Mouse (Mus musculus) heart, embryonic 10.5 days (tissue): Measurements from ENCODE around the gene Fbxo41. TPM values are rescaled to one million over a fixed set of nuclear protein-coding genes. Genes with fewer than 3 reads are reported as not detected.
A peak's percentile ranks its signal among the peaks of the same experiment; 100 is the strongest.

Experiments used
- DNase-seq: peaks from one replicate; pipeline ENCODE4 v3.0.0-alpha.2; 2017; ENCODE audit warnings: low spot score
- H3K27ac ChIP-seq: fragments of 300-500 bp; sonication (generic); 2 replicates; pipeline ENCODE4 v1.5.1; 2016; ENCODE audit warnings: mild to moderate bottlenecking
- H3K27me3 ChIP-seq: fragments of 300-500 bp; sonication (generic); 2 replicates; pipeline ENCODE4 v1.6.1; 2016; ENCODE audit warnings: mild to moderate bottlenecking; ENCODE audit not compliant: poor library complexity, insufficient read depth, severe bottlenecking
- H3K36me3 ChIP-seq: fragments of 300-500 bp; sonication (generic); 2 replicates; pipeline ENCODE4 v1.6.1; 2016; ENCODE audit warnings: mild to moderate bottlenecking, moderate library complexity
- H3K4me1 ChIP-seq: fragments of 300-500 bp; sonication (generic); 2 replicates; pipeline ENCODE4 v1.6.1; 2016; ENCODE audit warnings: mild to moderate bottlenecking
- H3K4me3 ChIP-seq: fragments of 300-500 bp; sonication (generic); 2 replicates; pipeline ENCODE4 v1.5.1; 2016; ENCODE audit warnings: mild to moderate bottlenecking, moderate library complexity
- H3K9me3 ChIP-seq: fragments of 300-500 bp; sonication (generic); 2 replicates; pipeline ENCODE4 v1.6.1; 2016; ENCODE audit warnings: mild to moderate bottlenecking, moderate library complexity
- WGBS: fragments of 180-500 bp; shearing (Covaris S2); methylation state at CpG from one replicate; pipeline ENCODE4 v1.1.7; 2016; 5-methylcytosine and 5-hydroxymethylcytosine counted together
- polyA plus RNA-seq: library from polyadenylated mRNA; unstranded; fragments of >200 nt; fragmentation: Nextera tagmentation; extraction: Ambion mirVana; gene quantifications from 2 replicates; pipeline ENCODE4 v1.2.1, GENCODE M21; 2016

Fbxo41 gene
- polyA plus RNA-seq, 1 experiment from 2014 or later, result 0.13 TPM

GRCm38 (mm10) chr6:85431842-85432431, 70.9 kb downstream of the Fbxo41 start, which contains the start of gene Smyd5:
Gene Smyd5 (plus strand): TSS chr6:85431989.
- H3K9me3 ChIP-seq, result no peaks in the 10 kb centered on the region
- WGBS, result 0% methylated on average over 38 of the region's 39 CpGs
- peak within 1 kb of the TSS; percentile 95 for H3K27ac ChIP-seq

DNA sequence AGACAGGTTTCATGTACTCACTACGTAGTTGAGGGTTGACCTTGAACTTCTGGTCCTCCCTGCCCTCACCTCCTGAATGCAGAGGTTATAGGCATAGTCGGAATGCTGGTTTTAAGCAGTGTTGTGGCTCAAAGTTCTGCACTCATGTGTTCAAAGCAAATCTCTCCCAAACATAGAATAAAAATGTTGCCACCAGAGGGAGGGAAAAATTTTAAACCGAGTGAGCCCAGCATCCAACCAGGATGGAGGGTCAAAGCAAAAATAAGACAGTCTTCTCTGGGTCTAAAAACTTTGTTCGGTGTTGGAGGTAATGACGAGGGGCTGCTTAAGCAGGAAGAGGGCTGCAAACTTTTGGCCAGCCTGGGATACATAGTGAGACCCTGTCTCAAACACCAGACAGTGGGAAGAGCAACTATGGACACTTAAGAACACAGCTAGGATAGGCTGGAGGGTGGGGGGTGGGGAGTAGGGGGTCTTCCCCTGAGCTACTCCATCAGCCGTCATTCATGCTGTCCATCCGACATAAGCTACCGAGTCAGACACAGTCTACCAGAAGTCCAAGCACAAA, 71.4 kb downstream of the Fbxo41 start:
- H3K27ac ChIP-seq, result peak overlapping the region; percentile 95
- WGBS, result 46% methylated on average over 8 of the region's 8 CpGs
- DNase-seq, result no peak

More at GRCm38 (mm10) chr6:85431842-85432431, 70.9 kb downstream of the Fbxo41 start, which contains the start of gene Smyd5:
- peak; percentile 95 for DNase-seq
- H3K4me1 ChIP-seq, result peaks cover 22% of the 10 kb centered on the region
- H3K4me3 ChIP-seq, result peak within 1 kb of the TSS; percentile 98
- peaks cover 20% of the 10 kb centered on the region; the same call in 1 of the 2 replicates for H3K27me3 ChIP-seq
- H3K36me3 ChIP-seq, result no peaks in the 10 kb centered on the region

GRCm38 (mm10) chr6:85423836-85424379, 78.9 kb downstream of the Fbxo41 start, which contains the start of gene Noto:
Gene Noto (plus strand): TSS chr6:85423886.
- peaks cover 77% of the 10 kb centered on the region for H3K27me3 ChIP-seq
- peaks cover 6% of the 10 kb centered on the region for H3K4me1 ChIP-seq
- no peaks in the 10 kb centered on the region for H3K9me3 ChIP-seq
- WGBS, result 9% methylated on average over 28 of the region's 28 CpGs
- no peak for DNase-seq
- H3K36me3 ChIP-seq, result no peaks in the 10 kb centered on the region
- no peak within 1 kb of the TSS for H3K27ac ChIP-seq
- H3K4me3 ChIP-seq, result peak within 1 kb of the TSS; percentile 42

More for the DNA sequence above, 71.4 kb downstream of the Fbxo41 start:
- Histone ChIP-seq H3K9me3 (no peaks in the 10 kb centered on the region), H3K36me3 (no peaks in the 10 kb centered on the region), H3K4me1 (peaks cover 22% of the 10 kb centered on the region), H3K27me3 (peaks cover 26% of the 10 kb centered on the region; the same call in 1 of the 2 replicates), H3K4me3 (peak overlapping the region; percentile 98)

Other genes starting within 250 kb of the Fbxo41 start
- 4.5 and 5.8 TPM in 2 replicates for gene Sfxn5, start 169.6 kb downstream of the Fbxo41 start, polyA plus RNA-seq
- 9.0 and 23.0 TPM in 2 replicates for gene Rab11fip5, start 128.4 kb downstream of the Fbxo41 start, polyA plus RNA-seq
- not detected in 2 replicates for gene Noto, start 79.1 kb downstream of the Fbxo41 start, polyA plus RNA-seq
- gene Smyd5, start 71.0 kb downstream of the Fbxo41 start, polyA plus RNA-seq, result 64.4 and 81.8 TPM in 2 replicates
- gene Cct7, start 51.5 kb downstream of the Fbxo41 start, polyA plus RNA-seq, result 563 and 665 TPM in 2 replicates
- 38.9 and 48.2 TPM in 2 replicates for gene Pradc1, start 51.0 kb downstream of the Fbxo41 start, polyA plus RNA-seq
- not detected in 2 replicates for gene Egr4, start 10.6 kb upstream of the Fbxo41 start, polyA plus RNA-seq
- 4.4 and 5.5 TPM in 2 replicates for gene Alms1, start 84.5 kb upstream of the Fbxo41 start, polyA plus RNA-seq
- gene Nat8f7, start 210.2 kb upstream of the Fbxo41 start, polyA plus RNA-seq, result 0.09 TPM in 1 of 2 replicates, not detected in the other